Mouse (Mus musculus) layer of hippocampus, adult 9-10 months (tissue): Measurements from ENCODE around the gene Ifit1bl2.
"Not testable (repeated sequence)": the region's sequence is repeated elsewhere in the genome, so short reads cannot be mapped to it uniquely, and the experiment has no call there.

Experiments
- DNase-seq: peaks from one replicate; pipeline ENCODE4 v3.0.0; 2022; ENCODE audit warnings: low spot score

Gene Ifit1bl2

GRCm38 (mm10) chr19:34610118-34610517, 30.4 kb downstream of the Ifit1bl2 start:
- DNase-seq, result not testable (repeated sequence)

DNA sequence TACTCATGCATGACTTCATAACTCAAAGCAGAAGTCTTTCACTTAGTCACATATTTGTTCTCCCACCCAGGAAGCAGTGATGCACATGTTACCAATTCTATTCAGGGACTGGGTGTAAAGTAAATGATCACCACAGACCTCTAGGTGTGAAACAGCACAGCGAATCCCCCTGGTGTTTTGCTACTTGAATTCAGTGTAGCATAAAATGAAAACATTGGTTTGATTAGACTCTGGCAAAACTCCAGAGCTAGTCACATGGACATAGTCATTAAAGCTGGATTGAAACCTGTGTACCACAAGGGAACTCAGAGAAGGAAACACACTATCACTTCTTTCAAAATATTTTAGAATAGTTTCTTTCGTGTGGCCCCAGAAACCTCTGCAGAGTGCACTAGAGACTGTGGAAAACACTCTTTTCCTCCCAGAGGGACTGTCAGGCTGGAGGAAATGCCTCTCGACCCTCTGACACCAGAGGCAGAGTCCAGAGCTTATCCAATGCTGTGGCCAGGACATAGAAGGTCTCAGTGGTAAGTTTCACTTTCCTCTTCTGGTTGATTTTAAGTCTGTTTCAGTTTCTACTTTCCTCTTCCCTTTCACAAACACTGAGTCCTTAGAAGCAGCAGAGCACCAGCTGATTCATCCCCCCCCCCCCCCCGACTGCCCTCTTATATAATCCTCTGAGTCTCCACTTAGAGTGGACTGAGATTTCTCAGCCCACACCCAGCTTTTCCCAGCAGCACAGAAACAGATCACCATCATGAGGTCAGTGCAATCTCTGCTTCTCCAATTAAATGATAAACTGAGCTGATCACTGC, 33.1 kb downstream of the Ifit1bl2 start, which contains the start of gene Ifit3b:
Gene Ifit3b, plus strand, starts transcription at position 734 of the 815 bp plus-strand sequence.
- DNase-seq, result not testable (repeated sequence)

GRCm38 (mm10) chr19:34605472-34605871, 35.1 kb downstream of the Ifit1bl2 start:
- DNase-seq, result no peak

- not testable (repeated sequence) for DNase-seq
These were observed 38.7 kb downstream of the Ifit1bl2 start, which contains the start of gene Ifit1bl1 for GRCm38 (mm10) chr19:34601888-34602287. TSS of gene Ifit1bl1 (minus strand) at chr19:34601956.

- not testable (repeated sequence) for DNase-seq
These were observed 41.3 kb downstream of the Ifit1bl2 start for GRCm38 (mm10) chr19:34599250-34599649.

GRCm38 (mm10) chr19:34598341-34598740, 42.2 kb downstream of the Ifit1bl2 start:
- DNase-seq, result no peak

DNA sequence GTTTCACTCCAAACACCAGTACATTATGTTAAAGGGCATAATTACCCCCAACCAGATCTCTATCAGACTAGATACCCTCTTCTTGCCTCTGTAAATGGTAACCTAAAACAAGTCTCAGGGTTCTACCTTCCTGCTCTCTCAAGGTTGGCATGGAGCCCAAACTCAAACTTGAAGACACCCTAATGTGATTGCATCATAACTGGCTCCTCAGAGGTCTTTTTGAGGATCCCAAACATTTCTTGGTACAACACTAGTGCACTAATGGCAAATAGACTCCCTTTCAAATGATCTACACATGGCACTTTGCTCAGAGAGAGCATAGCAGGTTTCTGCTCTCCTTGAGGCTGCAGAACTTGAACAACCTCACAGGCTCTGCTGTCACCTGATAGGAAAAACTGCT, 43.7 kb downstream of the Ifit1bl2 start:
- no peak for DNase-seq

- not testable (repeated sequence) for DNase-seq
These were observed 46.0 kb downstream of the Ifit1bl2 start for GRCm38 (mm10) chr19:34594523-34594922.

- no peak for DNase-seq
These were observed 47.1 kb downstream of the Ifit1bl2 start for GRCm38 (mm10) chr19:34593456-34593855.

- no peak for DNase-seq
These were observed 51.6 kb downstream of the Ifit1bl2 start for GRCm38 (mm10) chr19:34588959-34589358.

- not testable (repeated sequence) for DNase-seq
These were observed 52.4 kb downstream of the Ifit1bl2 start for GRCm38 (mm10) chr19:34587898-34588692.

DNA sequence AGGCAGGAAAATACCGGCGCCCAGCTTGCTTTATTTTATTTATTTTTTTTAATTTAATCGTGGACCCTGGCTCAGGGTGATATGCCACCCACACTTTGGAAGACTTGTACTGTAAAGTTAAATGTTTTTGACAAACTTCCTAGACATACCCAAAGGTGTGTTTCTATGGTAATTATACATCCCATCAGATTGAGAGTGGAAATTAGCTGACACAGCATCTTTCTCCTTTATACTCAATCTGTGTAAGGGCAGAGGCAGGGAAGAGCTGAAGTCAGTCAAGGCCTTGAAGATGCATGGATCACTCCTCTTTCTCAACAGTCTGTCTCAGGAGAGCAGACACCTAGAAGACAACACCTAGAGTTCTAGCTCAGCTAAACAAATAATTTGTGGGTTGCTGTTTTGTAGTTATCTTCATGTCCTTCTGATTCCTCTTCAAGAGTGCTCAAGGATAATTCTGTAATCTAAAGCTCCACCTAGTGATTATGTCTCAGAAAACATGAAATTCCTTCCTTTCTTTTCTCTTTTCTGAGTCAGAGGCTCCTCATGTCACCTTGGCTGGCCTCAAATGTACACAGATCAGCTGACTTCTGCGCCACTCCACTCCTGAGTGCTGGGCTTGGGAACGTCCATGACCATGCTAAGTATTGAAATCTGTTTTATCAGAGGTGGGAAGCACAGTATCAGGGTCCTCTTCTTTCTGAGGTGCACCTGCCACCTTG, 54.6 kb downstream of the Ifit1bl2 start:
- DNase-seq, result not testable (repeated sequence)

GRCm38 (mm10) chr19:34583126-34583766, 57.3 kb downstream of the Ifit1bl2 start, which contains the start of gene Ifit3:
TSS of gene Ifit3 (plus strand) at chr19:34583531.
- not testable (repeated sequence) for DNase-seq

GRCm38 (mm10) chr19:34582696-34583095, 57.8 kb downstream of the Ifit1bl2 start:
- DNase-seq, result not testable (repeated sequence)

DNA sequence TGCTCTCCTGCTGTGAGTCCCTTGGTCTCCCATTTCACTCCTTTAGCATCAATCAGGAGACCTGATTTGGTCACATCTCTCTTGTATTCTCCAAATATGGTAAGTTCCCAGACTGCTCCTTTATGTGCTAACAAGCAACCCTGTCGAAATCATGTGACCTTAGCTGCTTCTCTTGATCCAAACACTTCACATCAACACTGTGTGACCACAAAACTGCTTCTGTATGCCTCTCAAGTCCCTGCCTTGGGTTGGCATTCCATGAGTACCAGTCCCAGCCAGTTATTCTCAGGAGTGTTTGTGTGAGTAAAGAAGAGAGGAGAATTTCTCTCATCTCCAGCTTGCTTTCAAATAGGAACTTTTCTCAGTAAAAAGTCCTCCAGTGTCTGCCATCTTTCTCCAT, 63.4 kb downstream of the Ifit1bl2 start:
- no peak for DNase-seq

- no peak for DNase-seq
These were observed 66.9 kb downstream of the Ifit1bl2 start for GRCm38 (mm10) chr19:34573650-34574049.

DNA sequence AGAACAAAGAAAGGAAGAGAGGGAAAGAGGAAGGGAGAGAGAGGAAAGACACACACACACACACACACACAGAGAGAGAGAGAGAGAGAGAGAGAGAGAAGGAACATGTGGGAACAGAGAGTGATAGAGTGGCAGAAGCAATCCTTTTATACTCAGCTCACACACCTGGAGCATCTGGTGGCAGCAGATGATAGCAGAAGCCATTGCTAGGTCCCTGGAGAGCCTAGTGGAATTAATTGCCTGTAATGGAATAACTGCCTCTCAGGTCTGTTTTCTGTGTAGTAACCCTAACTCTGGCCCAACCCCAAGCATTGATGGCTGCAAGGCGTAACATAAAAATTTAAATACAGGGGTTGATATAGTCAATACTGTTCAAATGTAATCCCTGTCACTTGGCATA, 69.5 kb downstream of the Ifit1bl2 start:
- no peak for DNase-seq

- DNase-seq, result no peak
These were observed 70.6 kb downstream of the Ifit1bl2 start for GRCm38 (mm10) chr19:34569896-34570476.

DNA sequence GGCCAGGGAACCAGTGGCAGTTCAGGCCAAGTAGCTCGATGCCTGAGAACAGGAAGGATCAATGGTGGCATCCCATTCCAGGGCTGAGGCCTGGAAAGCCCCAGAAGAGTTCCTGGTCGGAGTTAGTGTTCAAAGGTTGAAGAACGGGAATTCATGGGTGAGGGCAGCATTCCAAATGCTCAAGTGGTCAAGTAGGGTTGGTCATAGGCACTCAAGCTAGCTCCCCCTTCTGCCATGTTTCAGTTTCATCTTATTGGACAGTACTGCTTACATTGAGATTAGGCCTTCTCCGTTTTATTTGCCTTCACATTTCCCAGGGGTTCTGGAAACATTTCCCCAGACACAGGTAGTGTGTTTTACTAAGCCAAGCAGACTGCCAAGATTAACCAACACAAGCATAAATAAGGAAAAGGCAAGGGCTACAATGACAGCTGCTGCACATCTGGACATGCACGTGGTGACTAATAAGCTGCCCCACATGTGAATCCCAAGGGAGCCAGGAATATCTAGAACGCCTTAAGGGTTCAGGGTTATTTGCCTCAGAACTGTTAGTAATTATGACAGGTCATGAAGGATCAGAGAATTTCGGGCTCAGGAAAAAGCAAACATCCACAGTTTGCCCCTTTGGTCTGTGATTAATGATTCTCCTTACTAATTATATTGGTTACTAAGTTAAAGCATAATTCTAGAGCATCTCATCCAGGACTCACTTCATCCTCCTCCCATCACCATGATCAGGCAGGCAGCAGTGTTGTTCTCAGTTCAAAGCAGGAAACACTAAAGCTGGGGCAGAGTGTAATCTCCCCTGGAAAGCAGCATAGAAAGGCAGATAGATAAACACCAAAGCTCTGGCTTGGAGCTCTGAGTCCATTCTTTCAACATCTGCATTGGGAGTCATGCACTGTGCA, 71.3 kb downstream of the Ifit1bl2 start:
- no peak for DNase-seq
